Mouse (Mus musculus): ENCODE measurements around the gene Ipo7. TPM values are rescaled to one million over a fixed set of nuclear protein-coding genes. Genes with fewer than 3 reads are reported as not detected.
"Not testable (repeated sequence)": the region's sequence is repeated elsewhere in the genome, so short reads cannot be mapped to it uniquely, and the experiment has no call there.

The Ipo7 gene
- polyA plus RNA-seq, 1 experiment = 46.5 TPM

DNA sequence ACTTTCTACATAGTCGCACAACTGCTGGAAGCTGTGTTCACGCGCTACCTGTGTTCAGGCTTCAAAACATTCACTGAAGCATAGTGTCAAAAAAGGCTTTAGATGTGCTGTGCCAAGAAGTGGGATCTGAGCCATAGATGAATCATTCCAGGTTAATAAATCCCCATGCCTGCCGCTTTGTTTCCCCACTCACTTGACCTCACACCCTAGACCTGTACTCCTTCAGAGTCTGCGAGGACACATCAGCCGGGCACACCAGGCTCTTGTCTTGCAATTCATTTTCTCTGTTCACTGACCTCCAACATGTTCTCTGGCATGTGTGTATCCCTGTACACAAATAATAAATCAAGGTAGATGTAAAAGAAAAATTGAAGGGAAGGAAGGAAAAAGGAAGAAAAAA, 9.0 kb upstream of the Ipo7 start:
- no peaks in the 10 kb centered on the region for H3K27me3 ChIP-seq (ENCODE audit: control insufficient read depth, insufficient read depth, low read length)
- H3K4me3 ChIP-seq (replicated peaks; ENCODE audit: insufficient read depth, low read depth, low read length) = no peak overlapping the region
- DNase-seq = no peak
- no peak overlapping the region for H3K27ac ChIP-seq (ENCODE audit: insufficient read depth, low read length)
- 87% methylated on average over 6 of the region's 6 CpGs for WGBS
- TF ChIP-seq POLR2A (IDR thresholded peaks at IDR 0.05; ENCODE audit: borderline replicate concordance, insufficient read depth, low read length) (no peak), CTCF (IDR thresholded peaks at IDR 0.05; ENCODE audit: borderline replicate concordance, insufficient read depth, low read depth, low read length) (no peak)
- no peaks in the 10 kb centered on the region for H3K4me1 ChIP-seq (ENCODE audit: control insufficient read depth, insufficient read depth, low read length)

DNA sequence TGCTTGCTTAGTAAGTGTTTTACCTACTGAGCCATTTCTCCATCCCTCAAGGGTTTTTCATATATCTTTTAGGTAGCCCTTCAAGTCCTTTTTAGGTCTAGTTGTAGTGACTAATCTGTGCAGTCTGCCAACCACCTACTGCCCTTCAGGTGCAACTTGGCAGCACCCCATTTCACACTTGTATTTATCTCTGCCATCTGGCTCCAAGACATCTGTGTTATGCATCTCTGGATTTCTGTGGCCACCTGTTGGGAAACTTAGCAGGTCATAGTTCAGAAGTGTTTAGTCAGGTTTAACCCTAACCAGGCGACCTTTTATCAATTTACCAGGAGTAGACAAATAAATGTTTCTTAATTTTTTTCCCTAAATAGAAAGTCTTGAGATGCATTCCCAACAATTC, 6.7 kb upstream of the Ipo7 start:
- no peaks in the 10 kb centered on the region for H3K27me3 ChIP-seq (ENCODE audit: control insufficient read depth, insufficient read depth, low read length)
- no peak for DNase-seq
- H3K27ac ChIP-seq (ENCODE audit: insufficient read depth, low read length) = no peak overlapping the region
- no peak overlapping the region for H3K4me3 ChIP-seq (replicated peaks; ENCODE audit: insufficient read depth, low read depth, low read length)
- no peaks in the 10 kb centered on the region for H3K4me1 ChIP-seq (ENCODE audit: control insufficient read depth, insufficient read depth, low read length)
- TF ChIP-seq POLR2A (IDR thresholded peaks at IDR 0.05; ENCODE audit: borderline replicate concordance, insufficient read depth, low read length) = no peak
- TF ChIP-seq CTCF (IDR thresholded peaks at IDR 0.05; ENCODE audit: borderline replicate concordance, insufficient read depth, low read depth, low read length) = no peak
- WGBS = 63% methylated on average over 1 of the region's 1 CpGs

DNA sequence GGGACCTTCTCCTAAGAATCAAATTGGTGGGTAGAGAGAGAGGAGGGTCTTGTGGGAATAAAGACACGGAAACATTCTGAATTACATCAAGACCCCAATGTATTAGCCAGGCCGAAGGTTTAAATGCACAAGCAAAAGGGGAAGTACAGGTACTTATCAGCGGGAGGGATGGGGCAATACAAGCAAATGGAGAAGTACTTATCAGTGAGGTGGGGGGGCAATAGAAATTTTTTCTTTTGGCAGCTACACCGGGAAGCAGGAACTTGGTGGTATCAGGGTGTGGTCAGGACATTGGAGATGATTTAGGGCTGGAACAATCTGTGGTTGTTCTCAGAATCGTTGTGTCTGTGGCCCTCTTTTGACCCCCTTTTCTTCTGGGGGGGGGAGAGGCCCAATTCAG, 3.8 kb upstream of the Ipo7 start:
- no peak overlapping the region for H3K4me3 ChIP-seq (replicated peaks; ENCODE audit: insufficient read depth, low read depth, low read length)
- 86% methylated on average over 5 of the region's 5 CpGs for WGBS
- TF ChIP-seq POLR2A (IDR thresholded peaks at IDR 0.05; ENCODE audit: borderline replicate concordance, insufficient read depth, low read length) (no peak), CTCF (IDR thresholded peaks at IDR 0.05; ENCODE audit: borderline replicate concordance, insufficient read depth, low read depth, low read length) (no peak)
- no peaks in the 10 kb centered on the region for H3K27me3 ChIP-seq (ENCODE audit: control insufficient read depth, insufficient read depth, low read length)
- H3K4me1 ChIP-seq (ENCODE audit: control insufficient read depth, insufficient read depth, low read length) = no peaks in the 10 kb centered on the region
- no peak for DNase-seq
- no peak overlapping the region for H3K27ac ChIP-seq (ENCODE audit: insufficient read depth, low read length)

DNA sequence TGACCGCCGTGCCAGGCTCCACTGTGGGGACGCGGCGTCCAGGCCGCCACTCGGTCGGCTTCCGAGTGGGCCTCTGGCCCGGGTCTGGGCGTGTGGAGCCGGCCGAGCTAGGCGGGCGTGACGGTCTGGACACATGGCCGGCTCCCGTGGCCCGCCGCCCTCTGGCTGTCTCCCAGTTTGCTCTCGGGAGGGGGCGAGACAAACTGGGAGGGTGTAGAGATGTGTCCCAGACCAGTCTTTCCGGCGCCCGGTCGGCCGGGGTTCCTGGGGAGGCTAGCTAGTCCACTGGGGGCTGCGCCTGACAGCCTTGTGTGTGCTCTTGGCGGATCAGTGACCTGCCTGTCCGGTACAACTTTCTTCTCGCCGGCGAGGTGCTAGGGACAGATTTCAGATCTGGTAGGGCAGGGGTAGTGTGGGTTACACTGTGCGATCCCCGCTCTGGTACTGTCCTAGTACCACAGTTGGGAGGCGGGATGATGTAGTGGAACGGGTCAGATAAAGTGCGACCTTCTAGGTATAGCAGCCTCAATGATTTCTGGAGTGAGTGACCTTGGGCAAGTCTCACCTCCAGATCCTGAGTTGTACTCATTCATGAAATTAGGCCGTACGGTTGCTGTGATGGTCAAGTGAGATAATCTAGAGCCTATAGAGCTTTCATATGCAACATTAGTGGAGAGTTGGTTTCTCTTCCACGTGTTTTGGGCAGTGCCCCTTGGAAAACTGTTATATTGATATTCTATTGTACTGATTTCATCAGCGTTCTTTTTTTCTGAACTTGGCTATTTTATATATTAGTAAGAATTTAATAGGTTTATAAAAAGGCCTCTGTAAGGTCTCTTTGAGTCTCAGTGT, 783 bp downstream of the Ipo7 start:
- no peak for TF ChIP-seq CTCF (IDR thresholded peaks at IDR 0.05; ENCODE audit: borderline replicate concordance, insufficient read depth, low read depth, low read length)
- TF ChIP-seq POLR2A (IDR thresholded peaks at IDR 0.05; ENCODE audit: borderline replicate concordance, insufficient read depth, low read length) = no peak
- peak overlapping the region; percentile 69 for H3K27ac ChIP-seq (ENCODE audit: insufficient read depth, low read length)
- H3K4me3 ChIP-seq (replicated peaks; ENCODE audit: insufficient read depth, low read depth, low read length) = peak overlapping the region; percentile 85
- WGBS = under 1% methylated on average over 42 of the region's 42 CpGs
- DNase-seq = peak; percentile 63 to 66
- H3K4me1 ChIP-seq (ENCODE audit: control insufficient read depth, insufficient read depth, low read length) = peaks cover 2% of the 10 kb centered on the region; the same call in 1 of the 2 replicates
- no peaks in the 10 kb centered on the region for H3K27me3 ChIP-seq (ENCODE audit: control insufficient read depth, insufficient read depth, low read length)

DNA sequence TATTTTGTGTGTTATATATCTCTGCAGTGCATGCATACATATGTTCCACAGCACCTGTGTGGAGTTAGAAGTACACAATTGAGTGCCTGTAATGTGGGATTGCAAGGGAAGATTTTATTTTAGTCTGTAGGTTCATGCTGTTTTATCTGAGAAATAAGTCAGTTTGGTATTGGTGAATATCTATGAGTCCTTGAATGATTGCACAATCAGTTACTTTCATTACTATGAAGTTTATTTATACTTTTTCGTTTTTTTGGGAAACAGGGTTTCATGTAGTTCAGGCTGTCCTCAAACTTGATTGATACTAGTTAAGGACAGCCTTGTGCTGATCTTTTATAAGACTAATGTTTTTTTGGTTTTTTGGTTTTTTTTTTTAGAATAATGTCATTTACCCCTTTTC, 5.5 kb downstream of the Ipo7 start:
- TF ChIP-seq CTCF (IDR thresholded peaks at IDR 0.05; ENCODE audit: borderline replicate concordance, insufficient read depth, low read depth, low read length) = no peak
- no peak for TF ChIP-seq POLR2A (IDR thresholded peaks at IDR 0.05; ENCODE audit: borderline replicate concordance, insufficient read depth, low read length)
- H3K4me1 ChIP-seq (ENCODE audit: control insufficient read depth, insufficient read depth, low read length) = peaks cover 2% of the 10 kb centered on the region; the same call in 1 of the 2 replicates
- WGBS = 100% methylated on average over 1 of the region's 1 CpGs
- H3K27me3 ChIP-seq (ENCODE audit: control insufficient read depth, insufficient read depth, low read length) = no peaks in the 10 kb centered on the region
- no peak overlapping the region for H3K27ac ChIP-seq (ENCODE audit: insufficient read depth, low read length)
- no peak for DNase-seq
- no peak overlapping the region for H3K4me3 ChIP-seq (replicated peaks; ENCODE audit: insufficient read depth, low read depth, low read length)

DNA sequence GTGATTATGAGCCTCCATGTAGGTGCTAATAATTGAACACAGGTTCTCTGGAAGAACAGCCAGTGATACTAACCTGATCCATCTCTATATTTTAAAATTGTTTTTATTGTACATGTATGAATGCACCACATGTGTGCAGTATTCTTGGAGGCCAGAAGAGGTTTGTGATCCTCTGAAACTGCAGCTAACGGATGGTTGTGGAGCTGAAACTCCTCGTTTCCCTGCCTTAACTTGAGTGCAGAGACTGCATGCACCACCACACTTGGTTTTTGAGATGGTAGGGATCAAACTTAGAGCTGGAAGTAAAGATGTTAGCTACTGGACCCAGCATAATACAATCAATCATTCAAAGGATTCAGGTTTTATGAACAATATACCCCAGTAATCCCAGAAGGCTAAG, 8.5 kb downstream of the Ipo7 start:
- Histone ChIP-seq H3K4me3 (replicated peaks; ENCODE audit: insufficient read depth, low read depth, low read length) (no peak overlapping the region), H3K4me1 (ENCODE audit: control insufficient read depth, insufficient read depth, low read length) (no peaks in the 10 kb centered on the region), H3K27me3 (ENCODE audit: control insufficient read depth, insufficient read depth, low read length) (no peaks in the 10 kb centered on the region), H3K27ac (ENCODE audit: insufficient read depth, low read length) (no peak overlapping the region)
- TF ChIP-seq CTCF (IDR thresholded peaks at IDR 0.05; ENCODE audit: borderline replicate concordance, insufficient read depth, low read depth, low read length) = no peak
- no peak for TF ChIP-seq POLR2A (IDR thresholded peaks at IDR 0.05; ENCODE audit: borderline replicate concordance, insufficient read depth, low read length)
- WGBS = 71% methylated on average over 2 of the region's 2 CpGs
- no peak for DNase-seq

DNA sequence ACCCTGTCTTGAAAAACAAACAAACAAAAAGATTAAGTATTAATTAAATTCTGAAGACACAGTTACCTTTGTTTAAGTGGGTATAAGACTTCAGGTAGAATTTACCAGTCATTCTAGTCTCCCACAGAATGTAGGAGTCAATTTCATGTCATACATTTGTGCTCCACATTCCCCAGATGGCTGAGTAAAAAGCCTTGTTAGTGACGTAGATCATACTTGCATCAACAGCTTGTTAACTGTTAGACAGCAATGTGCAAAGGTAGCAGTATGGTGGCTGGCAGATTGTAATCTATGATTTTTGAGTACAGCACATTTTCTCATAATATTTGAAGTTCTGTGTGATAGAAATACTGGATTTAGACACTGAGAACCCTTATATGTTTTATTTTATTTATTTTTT, 10.8 kb downstream of the Ipo7 start:
- Histone ChIP-seq H3K27me3 (ENCODE audit: control insufficient read depth, insufficient read depth, low read length) (no peaks in the 10 kb centered on the region), H3K4me1 (ENCODE audit: control insufficient read depth, insufficient read depth, low read length) (no peaks in the 10 kb centered on the region), H3K27ac (ENCODE audit: insufficient read depth, low read length) (no peak overlapping the region), H3K4me3 (replicated peaks; ENCODE audit: insufficient read depth, low read depth, low read length) (no peak overlapping the region)
- TF ChIP-seq CTCF (IDR thresholded peaks at IDR 0.05; ENCODE audit: borderline replicate concordance, insufficient read depth, low read depth, low read length) = no peak
- no peak for TF ChIP-seq POLR2A (IDR thresholded peaks at IDR 0.05; ENCODE audit: borderline replicate concordance, insufficient read depth, low read length)
- 22% methylated on average over 1 of the region's 1 CpGs for WGBS
- no peak for DNase-seq

DNA sequence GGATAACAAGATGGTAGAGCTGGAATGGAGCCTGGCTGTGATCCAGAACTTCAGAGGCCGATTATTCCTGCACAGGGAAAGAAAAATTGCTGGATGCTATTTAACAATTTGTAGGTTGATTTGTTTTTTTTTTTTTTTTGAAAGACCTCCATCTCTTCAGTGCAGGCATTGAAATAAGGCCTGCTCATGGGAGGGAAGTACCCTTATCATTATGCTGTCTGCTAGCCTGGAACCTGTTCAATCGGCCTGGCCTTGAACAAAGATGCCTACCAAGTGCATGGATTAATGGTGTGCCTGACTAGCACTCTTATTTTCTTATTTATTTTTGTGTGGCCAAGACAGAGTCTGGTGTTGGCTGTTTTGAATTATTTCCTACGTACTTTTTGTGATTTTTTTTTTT, 12.3 kb downstream of the Ipo7 start:
- no peak for DNase-seq
- no peak overlapping the region for H3K4me3 ChIP-seq (replicated peaks; ENCODE audit: insufficient read depth, low read depth, low read length)
- 52% methylated on average over 3 of the region's 3 CpGs for WGBS
- no peaks in the 10 kb centered on the region for H3K4me1 ChIP-seq (ENCODE audit: control insufficient read depth, insufficient read depth, low read length)
- H3K27me3 ChIP-seq (ENCODE audit: control insufficient read depth, insufficient read depth, low read length) = no peaks in the 10 kb centered on the region
- H3K27ac ChIP-seq (ENCODE audit: insufficient read depth, low read length) = no peak overlapping the region
- TF ChIP-seq POLR2A (IDR thresholded peaks at IDR 0.05; ENCODE audit: borderline replicate concordance, insufficient read depth, low read length) (no peak), CTCF (IDR thresholded peaks at IDR 0.05; ENCODE audit: borderline replicate concordance, insufficient read depth, low read depth, low read length) (no peak)

DNA sequence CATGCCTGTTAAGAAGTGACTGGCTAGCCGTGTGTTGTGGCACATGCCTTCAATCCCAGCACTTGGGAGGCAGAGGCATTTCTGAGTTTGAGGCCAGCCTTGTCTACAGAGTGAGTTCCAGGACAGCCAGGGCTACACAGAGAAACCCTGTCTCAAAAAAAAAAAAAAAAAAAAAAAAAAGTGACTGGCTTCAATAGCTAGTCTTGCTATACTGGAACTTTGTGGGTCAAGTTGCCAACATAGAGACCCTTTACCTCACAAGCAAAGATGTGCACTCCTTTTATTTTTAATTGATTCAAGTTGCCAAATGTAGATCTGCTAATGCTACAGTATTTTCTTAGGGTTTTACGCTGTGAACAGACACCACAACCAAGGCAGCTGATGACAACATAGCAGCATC, 39.6 kb downstream of the Ipo7 start:
- H3K4me3 ChIP-seq (replicated peaks; ENCODE audit: insufficient read depth, low read depth, low read length); H3K27ac ChIP-seq (ENCODE audit: insufficient read depth, low read length); H3K4me1 ChIP-seq (ENCODE audit: control insufficient read depth, insufficient read depth, low read length); H3K27me3 ChIP-seq (ENCODE audit: control insufficient read depth, insufficient read depth, low read length); DNase-seq: not testable (repeated sequence)
- 96% methylated on average over 2 of the region's 2 CpGs for WGBS

All from cerebellum, adult 2 months (tissue).